Mouse (Mus musculus) midbrain, postnatal 0 days (tissue): ENCODE data around the gene Mast4. TPM values are rescaled to one million over a fixed set of nuclear protein-coding genes. Genes with fewer than 3 reads are reported as not detected.

Experiments used
- ATAC-seq: fragments of 200-750 bp; cut with Nextera tagmentation; 2 replicates; pipeline ENCODE4 v1.8.0; 2017; ENCODE audit warnings: moderate number of reproducible peaks, mild to moderate bottlenecking, moderate TSS enrichment, moderate library complexity; ENCODE audit not compliant: low FRiP score
- DNase-seq: peaks from one replicate; pipeline ENCODE4 v3.0.0-alpha.2; 2015; ENCODE audit warnings: low spot score
- H3K27ac ChIP-seq: fragments of 300-500 bp; sonication (generic); 2 replicates; pipeline ENCODE4 v1.5.1; 2014; ENCODE audit warnings: low read depth, mild to moderate bottlenecking, low read length, mixed read lengths
- H3K27me3 ChIP-seq: fragments of 300-500 bp; sonication (generic); 2 replicates; pipeline ENCODE4 v1.6.1; 2014; ENCODE audit warnings: low read length, control low read depth, mixed read lengths; ENCODE audit not compliant: insufficient read depth
- H3K36me3 ChIP-seq: fragments of 300-500 bp; sonication (generic); 2 replicates; pipeline ENCODE4 v1.6.1; 2014; ENCODE audit warnings: low read length, control low read depth, mixed read lengths; ENCODE audit not compliant: insufficient read depth
- H3K4me1 ChIP-seq: fragments of 300-500 bp; sonication (generic); 2 replicates; pipeline ENCODE4 v1.6.1; 2014; ENCODE audit warnings: mild to moderate bottlenecking, control low read depth, antibody characterized with exemption, low read length, mixed read lengths; ENCODE audit not compliant: insufficient read depth
- H3K4me2 ChIP-seq: fragments of 300-500 bp; sonication (generic); 2 replicates; pipeline ENCODE4 v1.6.1; 2014; ENCODE audit warnings: low read depth, mild to moderate bottlenecking, low read length, mixed read lengths; ENCODE audit not compliant: poor library complexity, severe bottlenecking
- H3K4me3 ChIP-seq: fragments of 300-500 bp; sonication (generic); 2 replicates; pipeline ENCODE4 v1.5.1; 2014; ENCODE audit warnings: low read depth, mild to moderate bottlenecking, low read length, moderate library complexity
- H3K9ac ChIP-seq: fragments of 300-500 bp; sonication (generic); replicated peaks from 2 replicates; pipeline ENCODE4 v1.6.1; 2014; ENCODE audit warnings: mild to moderate bottlenecking, low read length, moderate library complexity, mixed read lengths; ENCODE audit not compliant: poor library complexity, severe bottlenecking
- H3K9me3 ChIP-seq: fragments of 300-500 bp; sonication (generic); 2 replicates; pipeline ENCODE4 v1.6.1; 2016; ENCODE audit warnings: low read length, control low read depth
- CTCF ChIP-seq: IDR thresholded peaks from 2 replicates; pipeline ENCODE4 v1.5.1; 2016; ENCODE audit warnings: antibody characterized with exemption, mild to moderate bottlenecking
- WGBS: fragments of 180-500 bp; shearing (Covaris S2); extraction: QIAGEN DNeasy Blood & Tissue Kit; methylation state at CpG from one replicate; pipeline ENCODE4 v1.1.7; 2014; 5-methylcytosine and 5-hydroxymethylcytosine counted together
- polyA plus RNA-seq: library from polyadenylated mRNA; unstranded; fragments of >200 nt; fragmentation: Nextera tagmentation; extraction: Ambion mirVana; gene quantifications from 2 replicates; pipeline ENCODE4 v1.2.1, GENCODE M21; 2015
- total RNA-seq: library from RNA; depleted of rRNA; stranded (reverse); fragments of >200 nt; gene quantifications from 2 replicates; pipeline ENCODE4 v1.2.3, GENCODE M21; 2014

The Mast4 gene
- total and polyA plus RNA-seq, 2 experiments from 2014 or later: 28.7 to 39.8 TPM

- no peak overlapping the region for H3K4me2 ChIP-seq
- DNase-seq (no peak), ATAC-seq (no peak)
- no peak overlapping the region for H3K9ac ChIP-seq
- TF ChIP-seq CTCF: no peak
- no peak overlapping the region for H3K27ac ChIP-seq
- H3K4me3 ChIP-seq: no peak overlapping the region
- no peaks in the 10 kb centered on the region for H3K9me3 ChIP-seq
- H3K36me3 ChIP-seq: no peaks in the 10 kb centered on the region
- no peaks in the 10 kb centered on the region for H3K4me1 ChIP-seq
- no peaks in the 10 kb centered on the region for H3K27me3 ChIP-seq
- WGBS: 89% methylated on average over 11 of the region's 11 CpGs
Observed at GRCm38 (mm10) chr13:102994098-102994497, 340.2 kb downstream of the Mast4 start.

- DNase-seq (no peak), ATAC-seq (no peak)
- H3K9ac ChIP-seq: no peak overlapping the region
- no peak for TF ChIP-seq CTCF
- no peak overlapping the region for H3K4me2 ChIP-seq
- no peaks in the 10 kb centered on the region for H3K9me3 ChIP-seq
- 84% methylated on average over 7 of the region's 7 CpGs for WGBS
- no peaks in the 10 kb centered on the region for H3K27me3 ChIP-seq
- no peak overlapping the region for H3K27ac ChIP-seq
- H3K4me3 ChIP-seq: no peak overlapping the region
- H3K36me3 ChIP-seq: no peaks in the 10 kb centered on the region
- H3K4me1 ChIP-seq: no peaks in the 10 kb centered on the region
Observed at GRCm38 (mm10) chr13:102992680-102993423, 341.4 kb downstream of the Mast4 start.

- no peak for DNase-seq
- no peak for TF ChIP-seq CTCF
- 0 out of 2 replicates have a peak overlapping the region, but pooled peaks have one; percentile 9 for H3K4me2 ChIP-seq
- H3K4me1 ChIP-seq: no peaks in the 10 kb centered on the region
- no peak overlapping the region for H3K9ac ChIP-seq
- no peak for ATAC-seq
- H3K36me3 ChIP-seq: no peaks in the 10 kb centered on the region
- 22% methylated on average over 11 of the region's 11 CpGs for WGBS
- H3K27me3 ChIP-seq: no peaks in the 10 kb centered on the region
- no peak overlapping the region for H3K27ac ChIP-seq
- no peak overlapping the region for H3K4me3 ChIP-seq
- no peaks in the 10 kb centered on the region for H3K9me3 ChIP-seq
Observed at GRCm38 (mm10) chr13:102991928-102992327, 342.4 kb downstream of the Mast4 start.

GRCm38 (mm10) chr13:102991196-102991595 lies 343.1 kb downstream of the Mast4 start:
- Histone ChIP-seq H3K36me3 (no peaks in the 10 kb centered on the region), H3K27me3 (no peaks in the 10 kb centered on the region), H3K27ac (no peak overlapping the region), H3K9ac (no peak overlapping the region), H3K4me2 (no peak overlapping the region), H3K9me3 (no peaks in the 10 kb centered on the region), H3K4me3 (no peak overlapping the region), H3K4me1 (no peaks in the 10 kb centered on the region)
- DNase-seq (no peak), ATAC-seq (no peak)
- 85% methylated on average over 7 of the region's 7 CpGs for WGBS
- TF ChIP-seq CTCF: no peak

- no peaks in the 10 kb centered on the region for H3K27me3 ChIP-seq
- no peak overlapping the region for H3K27ac ChIP-seq
Observed at GRCm38 (mm10) chr13:102990085-102990484, 344.2 kb downstream of the Mast4 start.

GRCm38 (mm10) chr13:102989616-102990015 lies 344.7 kb downstream of the Mast4 start:
- Histone ChIP-seq H3K9ac (no peak overlapping the region), H3K36me3 (no peaks in the 10 kb centered on the region), H3K4me3 (no peak overlapping the region), H3K27me3 (no peaks in the 10 kb centered on the region), H3K4me2 (no peak overlapping the region), H3K9me3 (no peaks in the 10 kb centered on the region), H3K4me1 (no peaks in the 10 kb centered on the region), H3K27ac (no peak overlapping the region)
- WGBS: 74% methylated on average over 11 of the region's 11 CpGs
- DNase-seq: no peak
- TF ChIP-seq CTCF: no peak
- ATAC-seq: no peak

More at GRCm38 (mm10) chr13:102990085-102990484, 344.2 kb downstream of the Mast4 start:
- DNase-seq (no peak), ATAC-seq (no peak)
- H3K9ac ChIP-seq: no peak overlapping the region
- no peak overlapping the region for H3K4me2 ChIP-seq
- no peaks in the 10 kb centered on the region for H3K4me1 ChIP-seq
- H3K36me3 ChIP-seq: no peaks in the 10 kb centered on the region
- WGBS: 82% methylated on average over 1 of the region's 1 CpGs
- H3K4me3 ChIP-seq: no peak overlapping the region
- TF ChIP-seq CTCF: no peak
- no peaks in the 10 kb centered on the region for H3K9me3 ChIP-seq
